Mouse (Mus musculus): ENCODE results near the gene Mrps33.

DNA sequence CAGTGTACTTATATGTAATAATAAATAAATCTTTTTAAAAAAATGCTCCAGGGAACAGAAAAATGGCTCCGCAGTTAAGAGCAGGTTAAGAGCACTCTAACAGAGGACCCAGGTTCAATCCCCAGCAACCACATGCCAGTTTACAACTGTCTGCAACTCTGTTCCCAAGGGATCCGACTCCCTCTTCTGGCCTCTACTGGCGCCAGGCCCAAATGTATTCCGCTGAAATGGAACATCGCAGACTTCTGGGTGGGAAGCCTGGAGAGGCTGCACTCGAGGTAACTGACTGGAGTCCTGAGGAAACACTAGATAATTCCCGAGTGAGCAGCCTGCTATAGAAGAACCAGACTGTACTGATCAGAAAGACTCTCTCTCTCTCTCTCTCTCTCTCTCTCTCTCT lies 27.3 kb downstream of the Mrps33 start:
- TF ChIP-seq CTCF (IDR thresholded peaks at IDR 0.05; ENCODE audit: low read depth), result no peak
- no peak for TF ChIP-seq EP300 (IDR thresholded peaks at IDR 0.05; ENCODE audit: low read depth)

Measured in liver, embryonic 14.5 days (tissue).